8 mouse cellular contexts compared by ENCODE assay signal in the genomic region with DNA sequence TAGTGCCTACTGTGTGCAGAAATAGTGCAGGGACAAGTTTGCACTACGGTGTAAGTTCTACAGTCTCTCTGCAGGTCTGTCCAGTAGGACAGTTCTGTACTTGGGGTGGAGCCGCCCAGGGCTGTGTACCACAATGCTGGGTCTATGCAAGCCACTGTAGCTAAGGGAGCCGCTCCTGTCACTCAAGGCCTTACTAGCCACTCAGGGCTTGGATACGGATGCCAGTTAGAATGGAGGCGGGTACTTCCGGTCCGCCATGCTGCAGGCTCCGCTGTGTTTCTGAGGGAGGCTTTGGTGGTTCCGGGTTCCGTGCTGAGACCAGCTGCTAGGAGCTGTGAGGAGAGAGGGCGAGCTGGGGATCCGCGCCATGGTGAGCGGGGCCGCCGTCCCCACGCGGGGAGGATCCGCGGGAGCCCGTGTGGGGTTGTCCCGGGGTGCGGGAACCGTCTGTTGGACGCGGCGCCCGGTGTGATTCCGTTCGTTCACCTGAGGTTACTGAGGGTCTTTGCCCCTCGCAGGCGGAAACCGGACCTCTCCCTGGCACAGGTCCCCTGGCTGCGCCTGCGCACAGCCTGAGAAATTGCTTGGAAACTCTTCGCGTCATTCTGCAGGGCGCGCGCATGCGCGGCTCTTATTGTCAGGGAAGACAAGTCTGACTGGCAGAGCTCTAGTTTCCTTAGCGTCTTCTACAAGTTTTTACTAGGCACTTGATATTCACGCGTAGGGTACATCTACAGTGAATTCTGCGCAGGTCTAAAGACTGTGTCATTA. TPM values are rescaled to one million over a fixed set of nuclear protein-coding genes. Genes with fewer than 3 reads are reported as not detected.
A peak's percentile ranks its signal among the peaks of the same experiment; 100 is the strongest.
DNase-seq lines count a peak whose midpoint lies in the region; ATAC-seq and TF ChIP-seq lines count a peak whose summit lies in the region.
"Not testable (repeated sequence)": the region's sequence is repeated elsewhere in the genome, so short reads cannot be mapped to it uniquely, and the experiment has no call there.

A gene (plus strand): TSS at position 295 of the 771 bp plus-strand sequence.

- not testable (repeated sequence) for H3K9me3 ChIP-seq in forebrain, embryonic 13.5 days (replicated peaks); heart, embryonic 16.5 days (replicated peaks; ENCODE audit: control insufficient read depth, low read length); intestine, embryonic 15.5 days; limb, embryonic 10.5 days (replicated peaks); lung, embryonic 14.5 days (ENCODE audit: low read depth, low read length); midbrain, embryonic 16.5 days (replicated peaks; ENCODE audit: control insufficient read depth, low read length, poor library complexity, severe bottlenecking); stomach, postnatal 0 days (ENCODE audit: control insufficient read depth, low read length)

- not testable (repeated sequence) for TF ChIP-seq CTCF in lung, embryonic 14.5 days (IDR thresholded peaks at IDR 0.05; ENCODE audit: low read depth); stomach, postnatal 0 days (IDR thresholded peaks at IDR 0.05; ENCODE audit: low read depth)

- TF ChIP-seq EP300 in stomach, postnatal 0 days (optimal IDR thresholded peaks at IDR 0.05), result not testable (repeated sequence)

- ATAC-seq in common myeloid progenitor, adult 5-6 weeks (replicated peaks; ENCODE audit: low read depth, poor library complexity, severe bottlenecking), result peak; percentile 100
- peak; percentile 100 for ATAC-seq in forebrain, embryonic 13.5 days
- peak; percentile 99 for ATAC-seq in heart, embryonic 16.5 days (replicated peaks; ENCODE audit: extremely low read depth, insufficient read depth, low FRiP score)
- ATAC-seq in intestine, embryonic 15.5 days, result peak; percentile 100
- ATAC-seq in lung, embryonic 14.5 days (ENCODE audit: insufficient read depth), result peak; percentile 100
- ATAC-seq in midbrain, embryonic 16.5 days, result peak; percentile 100
- ATAC-seq in stomach, postnatal 0 days (ENCODE audit: low FRiP score, low TSS enrichment), result peak; percentile 100

- not testable (repeated sequence) for H3K4me1 ChIP-seq in forebrain, embryonic 13.5 days; heart, embryonic 16.5 days (ENCODE audit: control insufficient read depth, insufficient read depth, low read length); intestine, embryonic 15.5 days (replicated peaks); limb, embryonic 10.5 days; lung, embryonic 14.5 days (ENCODE audit: insufficient read depth); midbrain, embryonic 16.5 days (ENCODE audit: control insufficient read depth, insufficient read depth, low read length); stomach, postnatal 0 days (replicated peaks; ENCODE audit: control insufficient read depth, insufficient read depth)

- H3K27me3 ChIP-seq in forebrain, embryonic 13.5 days; heart, embryonic 16.5 days (ENCODE audit: control insufficient read depth, insufficient read depth, low read length); intestine, embryonic 15.5 days (replicated peaks); limb, embryonic 10.5 days (ENCODE audit: low read depth, poor library complexity, severe bottlenecking); lung, embryonic 14.5 days (ENCODE audit: insufficient read depth, low read length); midbrain, embryonic 16.5 days (ENCODE audit: control insufficient read depth, insufficient read depth, low read depth, low read length); stomach, postnatal 0 days (ENCODE audit: control insufficient read depth, insufficient read depth, low read length): not testable (repeated sequence)

- not testable (repeated sequence) for H3K36me3 ChIP-seq in forebrain, embryonic 13.5 days (ENCODE audit: poor library complexity, severe bottlenecking); heart, embryonic 16.5 days (ENCODE audit: control insufficient read depth, insufficient read depth); intestine, embryonic 15.5 days; limb, embryonic 10.5 days; lung, embryonic 14.5 days (ENCODE audit: insufficient read depth); midbrain, embryonic 16.5 days (ENCODE audit: control insufficient read depth, insufficient read depth, low read length); stomach, postnatal 0 days (ENCODE audit: control insufficient read depth, insufficient read depth, low read length)

- WGBS in forebrain, embryonic 13.5 days, result no CpG with 5 or more reads among the region's 46 CpGs
- no CpG with 5 or more reads among the region's 46 CpGs for WGBS in heart, embryonic 16.5 days
- WGBS in intestine, embryonic 15.5 days, result no CpG with 5 or more reads among the region's 46 CpGs
- no CpG with 5 or more reads among the region's 46 CpGs for WGBS in limb, embryonic 10.5 days
- no CpG with 5 or more reads among the region's 46 CpGs for WGBS in lung, embryonic 14.5 days
- WGBS in midbrain, embryonic 16.5 days, result no CpG with 5 or more reads among the region's 46 CpGs
- no CpG with 5 or more reads among the region's 46 CpGs for WGBS in stomach, postnatal 0 days

- not testable (repeated sequence) for H3K9ac ChIP-seq in forebrain, embryonic 13.5 days; heart, embryonic 16.5 days (ENCODE audit: low read length); intestine, embryonic 15.5 days; lung, embryonic 14.5 days; midbrain, embryonic 16.5 days (ENCODE audit: low read depth, low read length); stomach, postnatal 0 days (ENCODE audit: low read length)

- not testable (repeated sequence) for H3K4me3 ChIP-seq in forebrain, embryonic 13.5 days; heart, embryonic 16.5 days (ENCODE audit: low read length); intestine, embryonic 15.5 days (replicated peaks); limb, embryonic 10.5 days; lung, embryonic 14.5 days (ENCODE audit: low read depth, low read length); midbrain, embryonic 16.5 days (ENCODE audit: low read depth, low read length); stomach, postnatal 0 days (ENCODE audit: low read depth, low read length)

- H3K4me2 ChIP-seq in forebrain, embryonic 13.5 days; heart, embryonic 16.5 days (ENCODE audit: low read depth, low read length); intestine, embryonic 15.5 days (replicated peaks); lung, embryonic 14.5 days; midbrain, embryonic 16.5 days (ENCODE audit: low read length); stomach, postnatal 0 days (replicated peaks; ENCODE audit: low read depth): not testable (repeated sequence)

- not testable (repeated sequence) for H3K27ac ChIP-seq in forebrain, embryonic 13.5 days; heart, embryonic 16.5 days (ENCODE audit: low read length); intestine, embryonic 15.5 days; limb, embryonic 10.5 days; lung, embryonic 14.5 days (ENCODE audit: low read depth); midbrain, embryonic 16.5 days (ENCODE audit: low read length); stomach, postnatal 0 days (replicated peaks)

- DNase-seq in limb, embryonic 10.5 days (ENCODE audit: low spot score); lung, embryonic 14.5 days; stomach, postnatal 0 days (ENCODE audit: low spot score): not testable (repeated sequence)

RNA-seq across cellular contexts. Expression of the gene that starts here (rescaled TPM):
- total RNA-seq in common myeloid progenitor, adult 5-6 weeks (2017), result 20.1 and 22.7 TPM in 2 replicates
- 22.8 and 23.2 TPM in 2 replicates for polyA plus RNA-seq in forebrain, embryonic 13.5 days (2015; fragmentation: Nextera tagmentation; extraction: Ambion mirVana)
- polyA plus RNA-seq in heart, embryonic 16.5 days (2015; fragmentation: Nextera tagmentation; extraction: Ambion mirVana), result 10.2 and 11.6 TPM in 2 replicates
- polyA plus RNA-seq in intestine, embryonic 15.5 days (2015; fragmentation: Nextera tagmentation; extraction: Ambion mirVana), result 12.3 and 12.7 TPM in 2 replicates
- polyA plus RNA-seq in limb, embryonic 10.5 days (2016; fragmentation: Nextera tagmentation; extraction: Ambion mirVana), result 11.7 and 14.2 TPM in 2 replicates
- polyA plus RNA-seq in lung, embryonic 14.5 days (2014; fragmentation: Nextera tagmentation; extraction: Ambion mirVana), result 18.1 and 22.9 TPM in 2 replicates
- polyA plus RNA-seq in midbrain, embryonic 16.5 days (2015; fragmentation: Nextera tagmentation; extraction: Ambion mirVana), result 16.0 and 19.6 TPM in 2 replicates
- 8.2 and 8.5 TPM in 2 replicates for polyA plus RNA-seq in stomach, postnatal 0 days (2015; fragmentation: Nextera tagmentation; extraction: Ambion mirVana)
